Mouse (Mus musculus) forebrain, postnatal 0 days (tissue): ENCODE measurements around the gene Fzr1. TPM values are rescaled to one million over a fixed set of nuclear protein-coding genes. Genes with fewer than 3 reads are reported as not detected.
A peak's percentile ranks its signal among the peaks of the same experiment; 100 is the strongest.

Source experiments
- ATAC-seq: fragments of 200-750 bp; cut with Nextera tagmentation; 2 replicates; pipeline ENCODE4 v1.8.0; 2017; ENCODE audit warnings: mild to moderate bottlenecking, moderate library complexity
- DNase-seq: peaks from one replicate; pipeline ENCODE4 v3.0.0-alpha.2; 2015
- H3K27ac ChIP-seq: fragments of 300-500 bp; sonication (generic); 2 replicates; pipeline ENCODE4 v1.5.1; 2014; ENCODE audit warnings: low read depth, mild to moderate bottlenecking, antibody characterized with exemption, low read length, moderate library complexity, mixed read lengths
- H3K27me3 ChIP-seq: fragments of 300-500 bp; sonication (generic); 2 replicates; pipeline ENCODE4 v1.6.1; 2014; ENCODE audit warnings: mild to moderate bottlenecking, low read length, mixed read lengths; ENCODE audit not compliant: insufficient read depth
- H3K36me3 ChIP-seq: fragments of 300-500 bp; sonication (generic); 2 replicates; pipeline ENCODE4 v1.6.1; 2014; ENCODE audit warnings: mild to moderate bottlenecking, moderate library complexity; ENCODE audit not compliant: insufficient read depth
- H3K4me1 ChIP-seq: fragments of 300-500 bp; sonication (generic); 2 replicates; pipeline ENCODE4 v1.6.1; 2014; ENCODE audit warnings: antibody characterized with exemption; ENCODE audit not compliant: insufficient read depth
- H3K4me2 ChIP-seq: fragments of 300-500 bp; sonication (generic); 2 replicates; pipeline ENCODE4 v1.6.1; 2014; ENCODE audit warnings: low read depth, mild to moderate bottlenecking, moderate library complexity
- H3K4me3 ChIP-seq: fragments of 300-500 bp; sonication (generic); 2 replicates; pipeline ENCODE4 v1.5.1; 2014; ENCODE audit warnings: low read depth, low read length, mixed read lengths
- H3K9ac ChIP-seq: fragments of 300-500 bp; sonication (generic); 2 replicates; pipeline ENCODE4 v1.6.1; 2014; ENCODE audit warnings: mild to moderate bottlenecking
- H3K9me3 ChIP-seq: fragments of 300-500 bp; sonication (generic); 2 replicates; pipeline ENCODE4 v1.6.1; 2016; ENCODE audit warnings: low read length
- CTCF ChIP-seq: sonication (generic); IDR thresholded peaks from 2 replicates; pipeline ENCODE4 v1.5.1; 2016; ENCODE audit warnings: antibody characterized with exemption, control low read depth, low read depth
- WGBS: fragments of 180-500 bp; shearing (Covaris S2); extraction: QIAGEN DNeasy Blood & Tissue Kit; methylation state at CpG from one replicate; pipeline ENCODE4 v1.1.7; 2014; 5-methylcytosine and 5-hydroxymethylcytosine counted together
- polyA plus RNA-seq: library from polyadenylated mRNA; unstranded; fragments of >200 nt; fragmentation: Nextera tagmentation; extraction: Ambion mirVana; gene quantifications from 2 replicates; pipeline ENCODE4 v1.2.1, GENCODE M21; 2015
- total RNA-seq: library from RNA; depleted of rRNA; stranded (reverse); fragments of >200 nt; gene quantifications from 2 replicates; pipeline ENCODE4 v1.2.3, GENCODE M21; 2014

Fzr1 gene
- total and polyA plus RNA-seq, 2 experiments from 2014 or later = 67.2 to 132 TPM

GRCm38 (mm10) chr10:81401521-81402226 lies 23.4 kb upstream of the Fzr1 start:
- H3K4me3 ChIP-seq = no peak overlapping the region
- no peaks in the 10 kb centered on the region for H3K9me3 ChIP-seq
- H3K9ac ChIP-seq = 0 out of 2 replicates have a peak overlapping the region, but pooled peaks have one; percentile 18
- peaks cover 25% of the 10 kb centered on the region for H3K36me3 ChIP-seq
- ATAC-seq (peak; percentile 62), DNase-seq (peak; percentile 63)
- 8% methylated on average over 18 of the region's 18 CpGs for WGBS
- no peaks in the 10 kb centered on the region for H3K27me3 ChIP-seq
- peaks cover 9% of the 10 kb centered on the region for H3K4me1 ChIP-seq
- 0 out of 2 replicates have a peak overlapping the region, but pooled peaks have one; percentile 5 for H3K4me2 ChIP-seq
- TF ChIP-seq CTCF = no peak
- peak overlapping the region; percentile 70 for H3K27ac ChIP-seq

GRCm38 (mm10) chr10:81401205-81401520 lies 22.8 kb upstream of the Fzr1 start:
- Histone ChIP-seq H3K27ac (peak overlapping the region; percentile 70), H3K4me2 (peak overlapping the region; percentile 44; the same call in 1 of the 2 replicates), H3K27me3 (no peaks in the 10 kb centered on the region), H3K9ac (no peak overlapping the region), H3K9me3 (no peaks in the 10 kb centered on the region), H3K36me3 (peaks cover 20% of the 10 kb centered on the region), H3K4me3 (peak overlapping the region; percentile 20), H3K4me1 (peaks cover 9% of the 10 kb centered on the region)
- WGBS = 34% methylated on average over 10 of the region's 10 CpGs
- DNase-seq (peak; percentile 68), ATAC-seq (peak; percentile 60)
- no peak for TF ChIP-seq CTCF

- no peaks in the 10 kb centered on the region for H3K9me3 ChIP-seq
- TF ChIP-seq CTCF = no peak
- H3K9ac ChIP-seq = peak overlapping the region; percentile 40
- H3K4me3 ChIP-seq = peak overlapping the region; percentile 20
- H3K27ac ChIP-seq = peak overlapping the region; percentile 70
- no peak for ATAC-seq
- H3K4me1 ChIP-seq = peaks cover 9% of the 10 kb centered on the region
- no peaks in the 10 kb centered on the region for H3K27me3 ChIP-seq
- H3K36me3 ChIP-seq = peaks cover 15% of the 10 kb centered on the region
- no peak for DNase-seq
- WGBS = 50% methylated on average over 22 of the region's 22 CpGs
- peak overlapping the region; percentile 44 for H3K4me2 ChIP-seq
Measured at GRCm38 (mm10) chr10:81400371-81401204, 22.3 kb upstream of the Fzr1 start.

- WGBS = 79% methylated on average over 18 of the region's 18 CpGs
- peaks cover 9% of the 10 kb centered on the region for H3K4me1 ChIP-seq
- H3K9ac ChIP-seq = peak overlapping the region; percentile 40; the same call in 1 of the 2 replicates
- H3K4me2 ChIP-seq = peak overlapping the region; percentile 44
- no peak for DNase-seq
- no peaks in the 10 kb centered on the region for H3K9me3 ChIP-seq
- H3K27ac ChIP-seq = no peak overlapping the region
- peaks cover 14% of the 10 kb centered on the region for H3K36me3 ChIP-seq
- no peaks in the 10 kb centered on the region for H3K27me3 ChIP-seq
- ATAC-seq = no peak
- H3K4me3 ChIP-seq = peak overlapping the region; percentile 20; the same call in 1 of the 2 replicates
- TF ChIP-seq CTCF = no peak
Measured at GRCm38 (mm10) chr10:81399798-81400308, 21.5 kb upstream of the Fzr1 start.

DNA sequence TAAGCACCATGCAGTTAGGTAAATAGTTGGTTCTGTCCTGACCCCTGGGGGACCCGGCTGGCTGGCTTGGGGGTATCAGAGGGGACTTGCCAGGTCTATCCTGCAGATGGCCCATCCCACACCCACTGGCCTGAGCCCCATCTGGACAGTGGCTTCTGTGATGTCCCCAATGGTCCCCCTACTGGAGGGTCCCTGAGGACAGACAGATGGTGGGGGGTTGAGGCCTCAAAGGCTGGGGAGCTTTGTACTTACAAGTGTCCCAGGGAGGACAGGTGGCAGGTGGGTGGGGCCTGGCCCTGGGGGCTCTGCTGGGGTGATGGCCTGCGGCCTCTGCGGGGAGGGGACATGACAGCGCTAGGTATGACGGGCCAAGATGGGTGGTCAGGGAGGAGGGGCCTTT lies 21.0 kb upstream of the Fzr1 start:
- Histone ChIP-seq H3K9me3 (no peaks in the 10 kb centered on the region), H3K4me3 (no peak overlapping the region), H3K4me2 (peak overlapping the region; percentile 44), H3K36me3 (peaks cover 14% of the 10 kb centered on the region), H3K4me1 (peaks cover 9% of the 10 kb centered on the region), H3K27ac (no peak overlapping the region), H3K27me3 (no peaks in the 10 kb centered on the region), H3K9ac (no peak overlapping the region)
- TF ChIP-seq CTCF = no peak
- 85% methylated on average over 5 of the region's 5 CpGs for WGBS
- no peak for DNase-seq
- ATAC-seq = no peak

DNA sequence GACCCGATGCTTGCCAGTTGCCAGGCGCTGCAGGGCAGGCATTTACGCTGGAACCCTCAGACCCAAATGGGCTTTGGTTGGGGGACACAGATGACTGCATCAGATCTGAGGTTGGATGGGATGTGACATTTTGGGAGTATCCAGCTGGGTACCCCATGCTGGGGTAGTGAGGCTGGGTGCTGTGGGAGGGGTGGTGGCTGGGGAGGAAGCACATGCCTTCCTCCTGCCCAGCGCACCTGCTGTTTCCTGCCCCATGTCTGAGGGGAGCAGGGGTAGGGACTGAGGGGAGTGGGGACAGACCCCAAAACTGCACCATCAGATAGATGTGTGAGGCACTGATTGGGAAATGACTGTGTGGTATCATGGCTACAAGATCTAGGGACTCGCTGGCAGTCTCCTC lies 18.4 kb upstream of the Fzr1 start:
- Histone ChIP-seq H3K4me2 (no peak overlapping the region), H3K27me3 (no peaks in the 10 kb centered on the region), H3K9me3 (no peaks in the 10 kb centered on the region), H3K27ac (no peak overlapping the region), H3K4me3 (no peak overlapping the region), H3K36me3 (peaks cover 14% of the 10 kb centered on the region), H3K9ac (no peak overlapping the region), H3K4me1 (peaks cover 3% of the 10 kb centered on the region; the same call in 1 of the 2 replicates)
- WGBS = 75% methylated on average over 5 of the region's 5 CpGs
- DNase-seq (no peak), ATAC-seq (no peak)
- no peak for TF ChIP-seq CTCF

DNA sequence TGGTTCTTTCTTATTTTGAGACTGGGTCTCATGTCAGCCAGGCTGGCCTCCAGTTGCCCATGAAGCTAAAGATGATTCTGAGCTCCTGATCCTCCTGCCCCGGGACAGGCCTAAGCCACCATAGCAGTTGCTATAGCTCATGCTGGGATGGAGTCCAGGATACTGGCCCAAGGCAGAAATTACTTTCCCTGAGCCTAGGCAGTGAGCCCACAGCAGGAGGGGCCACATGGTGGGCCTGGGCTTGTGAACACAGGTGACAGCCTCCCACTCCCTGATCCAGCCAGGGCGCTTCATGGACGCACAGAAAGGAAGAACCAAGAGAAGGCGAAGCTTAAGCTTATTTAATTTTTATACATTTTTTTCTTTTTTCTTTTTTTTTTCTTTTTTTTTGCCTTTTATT lies 17.5 kb upstream of the Fzr1 start:
- DNase-seq (no peak), ATAC-seq (no peak)
- no peaks in the 10 kb centered on the region; the same call in 1 of the 2 replicates for H3K4me1 ChIP-seq
- no peaks in the 10 kb centered on the region for H3K27me3 ChIP-seq
- H3K4me3 ChIP-seq = no peak overlapping the region
- no peak for TF ChIP-seq CTCF
- 68% methylated on average over 4 of the region's 4 CpGs for WGBS
- H3K27ac ChIP-seq = no peak overlapping the region
- peaks cover 16% of the 10 kb centered on the region for H3K36me3 ChIP-seq
- no peak overlapping the region for H3K4me2 ChIP-seq
- no peak overlapping the region for H3K9ac ChIP-seq
- H3K9me3 ChIP-seq = no peaks in the 10 kb centered on the region
